Mouse (Mus musculus): Measurements from ENCODE around the gene Creb3l1. TPM values are rescaled to one million over a fixed set of nuclear protein-coding genes. Genes with fewer than 3 reads are reported as not detected.
A peak's percentile ranks its signal among the peaks of the same experiment; 100 is the strongest.

The Creb3l1 gene
- total RNA-seq, 1 experiment from 2014 or later, result 4.3 TPM

DNA sequence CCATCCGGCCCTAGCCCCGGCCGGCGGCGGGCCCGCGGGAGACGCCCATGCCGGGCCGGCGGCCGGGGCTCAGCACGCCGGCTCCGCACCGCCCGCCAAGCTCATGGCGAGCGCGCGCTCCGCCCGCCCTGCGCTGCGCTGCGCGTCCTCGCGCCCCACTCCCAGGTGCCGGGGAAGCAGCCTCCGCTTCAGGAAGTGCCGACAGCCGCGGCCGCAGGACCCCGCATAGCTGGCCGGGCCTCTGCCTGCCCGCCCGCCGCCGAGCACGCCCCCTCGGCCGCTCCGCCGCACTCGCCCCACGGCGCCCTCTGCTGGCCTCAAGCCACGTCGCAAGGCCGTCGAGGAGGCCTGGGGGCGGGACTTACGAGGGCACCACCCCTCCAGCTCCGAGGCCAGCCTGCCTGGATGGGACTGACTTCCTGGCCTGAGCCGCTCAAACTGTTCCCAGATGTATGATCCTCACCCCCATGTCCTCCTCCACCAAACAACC is 60.8 kb downstream of the Creb3l1 start:
- DNase-seq, result peak; percentile 98

DNA sequence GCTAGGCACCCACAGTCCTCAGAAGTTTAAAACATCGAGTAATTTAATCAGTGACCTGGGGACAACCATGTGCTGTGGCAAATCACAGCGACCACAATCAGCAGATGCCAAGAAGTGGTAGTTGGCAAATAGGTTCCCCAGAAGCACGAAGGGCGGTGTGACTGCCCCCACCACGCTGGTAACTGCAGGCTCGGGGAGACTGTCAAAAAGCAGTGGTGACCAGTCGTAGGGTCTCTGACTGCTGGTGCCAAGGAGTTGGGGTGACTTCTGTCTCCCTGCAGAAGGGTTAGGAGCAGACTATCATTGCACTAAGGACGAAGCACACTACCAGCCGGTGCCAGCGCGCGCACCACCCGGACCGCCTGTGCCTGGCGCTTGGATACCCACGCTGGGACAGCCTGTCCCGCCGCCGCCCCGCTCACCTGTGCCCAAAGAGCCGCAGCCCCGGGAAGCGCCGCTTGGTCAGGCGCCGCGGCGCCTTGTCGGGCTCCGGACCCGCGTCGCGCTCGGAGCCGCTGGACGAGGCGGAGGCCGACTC is 61.4 kb downstream of the Creb3l1 start:
- peak; percentile 53 for DNase-seq

DNA sequence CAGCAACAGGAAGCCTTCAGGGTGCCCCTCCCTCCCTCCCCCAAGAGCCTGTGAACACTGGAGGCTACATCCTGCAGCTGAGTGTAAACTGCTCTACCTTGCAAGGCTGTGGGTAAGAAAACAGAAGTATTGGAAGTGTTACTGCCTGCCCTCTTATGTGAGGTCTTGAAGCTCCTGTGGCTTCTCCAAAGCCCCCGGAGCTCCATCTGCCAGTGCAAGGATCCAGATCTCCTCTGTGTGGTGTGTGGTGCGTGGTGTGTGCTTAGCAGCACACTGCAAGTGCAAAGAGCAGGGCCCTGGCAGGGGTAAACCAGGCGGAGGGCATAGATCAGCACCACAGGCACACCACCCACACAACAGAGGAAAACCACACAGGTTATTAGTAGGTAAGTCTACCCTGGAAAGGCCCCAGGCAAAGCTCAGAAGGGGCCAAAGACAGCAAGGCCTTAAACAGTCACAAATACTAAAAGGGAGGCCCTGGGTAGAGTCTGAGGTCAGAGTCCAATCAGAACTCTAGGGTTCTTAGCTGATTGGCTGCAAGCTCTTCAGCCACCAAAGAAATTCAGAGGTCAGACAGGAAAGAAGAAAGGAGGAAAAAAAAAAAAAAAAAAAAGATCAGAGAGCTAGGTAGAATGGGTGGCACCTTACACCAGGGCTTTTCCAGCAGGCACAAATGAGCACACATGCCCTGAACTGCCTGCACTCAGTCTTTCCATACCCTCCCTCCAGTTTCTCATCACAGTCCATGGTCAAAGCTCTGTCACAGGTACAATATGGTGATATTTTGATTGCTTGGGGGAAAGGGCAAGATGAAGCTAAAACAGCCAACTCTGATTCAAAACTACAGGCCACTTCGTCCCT is 62.2 kb downstream of the Creb3l1 start:
- DNase-seq, result no peak

DNA sequence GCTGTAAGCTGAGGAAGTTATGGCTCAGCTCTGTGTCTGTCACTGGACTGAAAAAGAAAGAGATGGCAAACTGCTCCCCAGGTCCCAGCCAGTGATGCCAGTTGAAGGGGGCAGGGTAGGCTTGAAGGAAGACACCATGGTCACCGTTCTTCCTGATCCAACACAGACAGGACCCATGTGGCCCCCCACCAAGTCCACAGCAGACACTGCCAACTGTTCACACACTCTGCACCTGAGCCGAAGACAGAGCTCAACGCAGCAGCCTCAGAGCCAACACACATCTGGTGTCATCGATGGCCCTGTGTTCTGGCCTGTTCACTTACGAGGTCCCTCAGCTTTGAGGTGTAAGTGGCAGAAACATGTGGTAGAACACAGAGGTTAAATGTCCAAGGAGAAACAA is 63.8 kb downstream of the Creb3l1 start:
- DNase-seq, result no peak

DNA sequence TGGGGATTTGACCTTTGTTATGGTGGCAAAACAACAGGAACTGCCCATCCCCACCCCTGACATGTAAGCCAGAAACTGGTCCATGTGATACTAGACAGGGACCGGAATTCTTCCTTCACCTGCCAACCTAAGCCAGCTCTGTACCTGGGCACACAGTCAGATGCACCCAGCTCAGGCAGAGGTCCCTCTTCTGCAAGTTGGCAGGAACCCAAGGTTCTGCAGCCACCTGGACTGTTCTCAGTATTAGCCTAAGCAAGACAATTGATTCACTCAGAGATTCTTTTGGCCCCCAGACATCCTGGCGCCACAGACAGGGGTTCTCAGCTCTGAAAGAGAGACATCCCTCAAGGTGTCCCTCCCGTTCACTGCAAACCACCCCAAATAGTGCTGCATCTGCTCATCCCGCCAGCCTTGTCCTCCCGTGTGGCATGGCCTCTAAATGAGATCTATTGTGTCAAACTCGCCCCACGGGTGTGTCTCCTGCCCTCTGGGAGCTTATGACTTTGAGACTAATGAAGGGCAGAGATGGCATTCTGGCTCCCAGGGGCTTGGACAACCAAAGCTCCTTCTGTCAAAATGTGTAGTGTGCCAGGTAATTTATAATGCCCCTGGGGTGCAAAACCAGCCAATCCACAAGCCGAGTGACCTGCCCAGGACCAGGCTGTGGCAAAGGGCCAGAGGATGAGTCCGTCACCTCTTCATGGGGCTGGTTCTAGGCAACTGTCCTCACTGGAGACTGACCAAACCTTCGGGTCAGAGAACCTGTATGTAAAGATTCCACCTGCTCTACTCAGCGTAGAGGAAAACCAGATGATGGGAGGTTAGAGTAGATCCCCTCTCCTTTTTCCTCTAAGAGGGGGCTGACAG is 64.5 kb downstream of the Creb3l1 start:
- DNase-seq, result no peak

DNA sequence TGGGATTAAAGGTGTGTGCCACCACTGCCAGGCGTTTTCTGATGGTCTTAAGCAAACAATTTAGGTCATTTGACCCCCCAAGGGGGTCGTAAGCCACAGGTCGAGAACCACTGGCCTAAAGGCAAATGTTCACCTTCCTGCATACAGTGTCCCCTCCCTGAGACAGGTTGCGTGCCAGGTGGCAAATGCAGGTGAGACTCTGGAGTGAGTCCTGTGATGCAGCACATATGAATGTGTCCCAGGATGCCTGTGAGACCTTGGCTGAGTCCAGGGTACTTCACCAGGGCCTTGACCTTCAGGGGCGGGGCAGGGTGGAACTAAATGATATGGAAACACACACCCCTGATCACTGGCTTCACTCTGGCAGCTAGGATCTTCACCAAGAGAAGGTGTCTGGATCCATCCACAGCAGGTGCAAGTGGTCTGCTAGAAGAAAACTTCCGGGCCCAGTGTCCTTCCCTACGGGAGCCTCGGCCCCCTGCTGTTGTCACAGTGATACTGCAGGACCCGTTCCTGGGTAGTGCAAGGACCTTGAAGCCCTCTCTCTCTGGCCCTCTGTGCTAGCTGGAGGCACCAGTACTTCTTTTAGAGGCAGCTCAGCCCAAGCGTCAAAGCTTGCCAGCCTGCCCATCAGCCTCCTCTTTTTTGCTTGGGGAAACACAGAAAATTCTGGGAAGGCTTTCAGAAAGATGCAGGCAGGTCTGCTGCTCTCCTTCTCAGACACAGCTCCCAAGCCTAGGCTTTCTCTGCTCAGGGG is 65.4 kb downstream of the Creb3l1 start:
- DNase-seq, result peak; percentile 66

DNA sequence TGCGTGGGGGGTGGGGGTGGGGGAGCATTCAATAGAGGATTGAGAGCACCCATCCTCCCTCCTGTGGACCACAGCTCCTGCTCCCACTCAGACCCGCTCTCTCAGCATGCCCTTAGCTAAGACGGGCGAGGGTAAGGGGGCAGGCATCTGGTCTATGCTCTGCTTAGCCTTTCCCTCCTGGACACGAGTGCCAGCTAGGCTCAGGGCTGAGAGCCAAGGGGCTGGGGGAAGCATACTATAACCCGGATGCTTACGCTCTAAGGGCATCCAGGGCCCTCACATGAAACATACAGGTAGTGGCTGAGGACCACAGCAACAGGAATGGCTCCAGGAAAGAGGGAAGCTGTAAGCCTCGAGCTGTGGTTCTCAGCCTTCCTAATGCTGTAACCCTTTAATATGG is 66.3 kb downstream of the Creb3l1 start:
- no peak for DNase-seq

DNA sequence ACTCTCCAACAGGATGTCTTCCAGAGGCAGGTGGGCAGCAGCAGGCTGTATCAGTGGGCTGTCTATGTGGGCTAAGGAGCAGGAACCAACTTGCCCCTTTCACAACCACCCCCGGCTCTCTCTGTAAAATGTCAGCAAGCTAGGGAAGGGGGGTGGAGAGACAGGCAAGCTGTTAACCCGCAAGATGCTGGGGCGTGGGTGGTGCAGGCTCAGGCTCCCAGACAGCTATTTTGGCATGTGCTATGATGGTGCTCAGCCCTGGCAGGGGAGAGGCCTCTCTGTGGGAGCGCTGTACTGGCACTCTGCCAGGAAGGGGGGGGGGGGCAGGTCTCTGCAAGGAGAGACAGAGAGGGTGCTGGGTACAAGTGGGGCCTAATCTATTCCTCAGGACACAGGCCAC is 67.2 kb downstream of the Creb3l1 start:
- DNase-seq, result no peak

DNA sequence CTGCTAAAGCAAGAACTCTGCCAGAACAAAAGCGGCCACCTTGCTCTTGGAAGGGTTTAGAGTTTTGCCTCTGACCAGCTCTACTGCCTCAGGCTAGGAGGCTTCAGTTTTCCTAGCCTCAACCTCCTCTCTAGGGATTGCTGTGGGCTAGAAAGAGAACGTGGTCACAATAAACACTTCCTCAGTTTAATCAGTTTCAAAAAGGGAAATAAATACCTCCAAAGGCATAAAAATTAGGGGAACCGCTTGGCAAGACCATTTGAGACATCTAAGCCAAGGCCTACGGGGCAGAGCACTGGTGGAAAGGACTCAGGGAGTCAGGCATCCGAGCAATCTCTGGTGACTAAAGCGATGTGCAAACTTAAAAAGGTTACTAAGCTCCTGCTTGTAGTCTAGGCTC is 68.4 kb downstream of the Creb3l1 start:
- no peak for DNase-seq

DNA sequence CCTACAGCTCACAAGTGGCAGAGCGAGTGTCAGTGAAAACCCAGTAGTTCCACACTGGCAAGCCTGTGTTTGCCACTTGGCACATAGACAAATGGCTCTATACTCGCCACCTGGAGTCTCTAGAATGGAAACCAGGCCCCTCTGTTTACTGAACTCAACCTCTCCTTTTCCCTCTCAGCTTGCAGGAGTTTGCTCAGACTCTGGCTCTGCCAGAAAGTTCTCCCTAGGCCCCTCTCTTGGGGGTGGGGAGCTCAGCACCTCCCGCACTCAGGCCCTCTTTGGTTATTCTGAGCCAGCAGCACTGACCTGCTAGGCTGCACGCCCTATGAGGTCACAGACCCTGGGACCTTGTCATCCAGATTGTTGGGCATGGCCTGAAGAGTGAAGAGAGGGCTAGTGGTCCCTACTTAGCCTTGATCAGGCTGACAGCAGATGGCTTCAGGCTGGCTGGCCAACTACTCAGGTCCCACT is 69.1 kb downstream of the Creb3l1 start:
- no peak for DNase-seq

DNA sequence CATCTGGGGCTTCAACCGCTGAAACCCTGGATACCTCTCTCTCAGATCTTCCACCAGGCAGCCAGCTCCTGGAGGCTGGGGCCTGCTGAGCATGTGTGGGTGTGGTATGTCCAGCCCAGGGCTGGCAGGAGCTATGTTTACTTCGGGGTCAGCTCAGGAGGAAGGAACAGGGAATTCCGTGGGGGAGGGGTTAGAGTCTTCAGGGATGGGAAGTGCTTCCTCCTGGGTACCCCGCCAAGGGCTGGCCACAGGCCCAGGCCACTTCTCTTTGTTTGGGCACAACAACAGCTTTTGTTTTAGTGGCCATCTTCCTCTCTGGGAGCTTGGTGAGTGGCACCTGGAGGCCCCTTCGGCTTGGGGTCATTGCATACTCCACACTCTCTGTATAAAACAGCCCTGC is 70.5 kb downstream of the Creb3l1 start:
- DNase-seq, result peak; percentile 53

DNA sequence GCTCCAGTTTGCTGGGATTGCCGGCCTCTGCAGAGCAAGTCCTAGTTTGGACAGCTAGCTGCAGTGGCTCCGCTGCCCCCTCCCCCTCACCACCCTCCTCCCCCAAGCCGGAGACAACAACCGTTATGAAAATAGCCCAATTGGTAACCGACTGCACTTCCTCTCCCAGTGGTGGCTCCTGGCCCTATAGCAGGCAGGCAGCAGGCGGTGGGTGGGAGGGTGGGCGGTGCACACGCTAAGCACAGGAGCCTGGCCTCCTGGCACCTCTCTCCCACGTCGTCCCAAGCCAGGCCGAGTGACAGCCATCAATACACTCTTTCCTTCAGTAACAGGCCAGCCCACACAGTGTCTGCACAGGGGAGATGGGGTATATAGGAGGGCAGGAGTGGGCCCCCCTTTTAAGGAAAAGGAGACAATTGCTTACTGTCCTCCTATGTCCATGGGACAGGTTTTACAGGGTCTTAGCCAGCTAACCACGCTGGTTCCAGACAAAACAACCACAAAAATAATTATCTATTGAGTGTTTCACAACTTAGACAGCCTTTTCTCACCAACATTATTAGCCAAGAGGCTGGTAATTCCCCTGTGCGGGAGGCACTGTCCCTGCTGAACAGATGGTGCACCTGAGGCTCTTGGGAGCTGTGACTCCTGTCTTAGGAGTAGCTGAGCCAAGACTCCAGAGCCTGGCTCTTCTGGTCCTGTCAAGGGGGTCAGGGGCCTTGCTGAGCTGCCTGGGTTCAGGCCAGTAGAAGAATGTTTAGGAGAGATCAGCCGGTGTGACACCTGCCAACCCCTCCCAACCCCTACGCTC is 73.8 kb downstream of the Creb3l1 start:
- DNase-seq, result no peak

DNA sequence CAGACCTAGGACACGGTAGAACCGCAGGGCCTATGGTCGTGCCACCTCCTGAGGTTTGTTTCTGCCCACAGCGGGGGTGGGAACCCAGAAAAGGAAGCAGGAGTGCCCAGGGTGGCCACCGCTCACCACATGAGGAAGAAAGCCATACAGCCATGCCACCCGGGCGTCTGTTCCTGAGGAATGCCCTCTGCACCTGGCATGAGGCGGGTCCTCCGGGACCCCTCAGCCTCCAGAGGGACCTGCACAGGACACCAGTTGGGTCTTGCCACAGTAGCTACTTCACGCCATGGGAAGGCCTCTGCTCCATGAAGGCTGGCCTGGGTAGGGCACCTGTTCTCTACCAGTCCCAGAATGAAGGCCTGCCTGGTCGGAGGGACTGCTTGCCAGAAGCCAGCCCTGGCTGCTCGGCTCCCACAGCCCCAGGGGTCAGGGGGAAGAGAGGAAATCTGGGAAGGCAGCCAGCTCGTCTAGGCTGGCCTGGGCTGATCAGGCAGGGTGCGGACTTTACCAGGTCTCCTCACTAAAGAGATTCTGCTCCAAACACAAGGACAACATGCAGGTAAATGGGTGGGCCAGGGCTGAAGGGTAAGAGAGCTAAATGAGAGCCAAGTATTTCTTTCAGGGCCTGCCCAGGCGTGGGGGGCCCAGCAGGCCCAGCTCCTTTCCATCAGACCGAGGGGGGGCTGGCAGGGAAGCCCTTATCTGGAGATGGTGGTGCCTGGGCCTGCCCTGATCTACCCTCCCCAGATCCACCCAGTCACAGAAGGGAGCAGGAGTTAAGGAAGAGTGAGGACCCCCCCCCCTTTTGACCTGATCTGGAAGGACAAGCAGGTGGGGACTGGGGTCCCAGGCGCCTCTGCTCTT is 74.7 kb downstream of the Creb3l1 start:
- peak; percentile 54 for DNase-seq

DNA sequence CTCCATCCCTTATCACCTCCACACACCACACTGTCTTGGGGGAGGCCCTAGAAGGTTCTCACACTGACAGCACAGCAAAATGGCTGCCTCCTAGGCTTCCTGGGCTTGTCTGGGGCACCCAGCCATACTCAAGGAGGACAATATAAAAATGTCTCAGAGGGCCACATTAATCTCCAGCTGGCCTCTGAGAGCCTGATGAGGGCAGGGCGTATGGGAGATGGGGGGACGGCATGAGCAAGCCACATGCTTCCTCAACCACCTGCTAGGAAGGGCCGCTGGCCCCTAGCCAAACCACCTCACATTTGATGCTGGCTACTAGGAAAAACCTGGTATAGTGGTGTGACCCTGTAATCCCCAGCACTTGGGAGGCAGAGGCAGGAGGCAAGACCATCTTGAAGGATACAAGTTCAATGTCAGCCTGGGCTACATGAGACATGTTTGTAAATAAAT is 75.5 kb downstream of the Creb3l1 start:
- DNase-seq, result no peak

DNA sequence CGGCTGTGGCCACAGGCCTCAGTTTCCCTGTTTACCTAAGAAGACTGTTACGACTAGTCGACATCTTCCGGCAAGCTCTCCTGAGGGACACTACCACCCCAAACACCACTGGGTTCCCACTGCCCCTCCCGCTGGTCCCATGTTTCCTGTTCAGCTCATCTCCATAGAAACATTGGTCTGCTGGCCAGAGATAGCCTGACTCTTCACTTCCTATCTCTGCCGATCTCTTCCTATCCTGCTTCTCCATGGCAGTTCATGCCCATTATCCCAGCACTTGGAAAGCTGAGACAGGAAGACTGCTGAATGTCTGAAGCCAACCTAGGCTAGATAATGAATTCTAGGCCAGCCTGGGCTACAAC is 76.2 kb downstream of the Creb3l1 start:
- DNase-seq, result no peak

DNA sequence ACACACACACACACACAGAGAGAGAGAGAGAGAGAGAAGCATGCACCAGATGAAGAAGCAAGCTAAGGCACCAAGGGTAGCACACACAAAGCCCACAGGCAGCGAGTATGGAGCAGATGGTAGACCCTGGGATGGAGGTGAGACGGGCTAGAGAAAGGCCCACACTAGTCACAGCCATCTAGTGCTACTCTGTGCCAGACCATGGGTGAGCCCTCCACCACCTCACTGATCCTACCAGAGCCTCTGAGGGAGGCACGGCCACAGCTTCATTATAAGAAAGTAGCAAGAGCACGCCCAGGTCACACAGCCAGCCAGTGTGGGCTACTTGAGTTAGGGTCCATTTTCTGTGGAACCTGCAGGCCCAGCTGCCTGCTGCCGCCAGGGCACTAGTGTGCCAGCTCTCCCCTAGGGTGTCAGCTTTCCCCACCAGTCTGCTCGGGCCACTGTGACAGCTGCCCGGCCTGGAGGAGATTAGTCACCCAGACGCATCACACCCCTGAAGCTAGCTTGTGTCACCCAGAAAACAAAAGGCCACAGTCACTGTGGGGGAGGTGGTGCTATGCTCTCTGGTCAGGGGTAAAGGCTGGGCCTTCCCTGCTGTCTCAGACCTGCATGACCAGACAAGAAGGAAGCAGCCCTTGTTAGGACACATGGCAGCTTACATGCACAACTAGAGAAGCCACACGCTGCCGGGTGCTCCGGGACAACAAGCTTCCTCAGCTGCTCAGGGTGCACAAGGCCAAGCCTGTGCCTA is 76.7 kb downstream of the Creb3l1 start:
- peak; percentile 50 for DNase-seq

DNA sequence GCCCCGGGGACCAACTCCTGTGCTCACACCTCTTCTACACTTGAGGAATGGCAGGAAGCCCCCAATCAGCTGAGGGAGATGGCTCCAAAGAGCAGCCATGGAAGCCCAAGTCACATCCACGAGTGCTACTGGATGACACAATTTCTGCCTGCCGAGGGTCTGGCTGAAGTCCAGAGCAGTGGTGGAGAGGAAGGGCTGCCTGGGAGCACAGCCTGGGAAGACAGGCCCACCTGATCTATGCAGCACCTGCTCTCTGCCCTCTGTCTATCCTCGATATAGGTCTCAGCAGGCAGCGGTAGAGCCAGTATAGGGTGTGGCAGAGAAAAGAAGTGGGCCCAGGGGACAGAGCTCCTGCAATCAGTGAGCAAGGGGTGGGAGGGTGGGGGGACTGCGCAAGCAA is 77.5 kb downstream of the Creb3l1 start:
- DNase-seq, result peak; percentile 54

DNA sequence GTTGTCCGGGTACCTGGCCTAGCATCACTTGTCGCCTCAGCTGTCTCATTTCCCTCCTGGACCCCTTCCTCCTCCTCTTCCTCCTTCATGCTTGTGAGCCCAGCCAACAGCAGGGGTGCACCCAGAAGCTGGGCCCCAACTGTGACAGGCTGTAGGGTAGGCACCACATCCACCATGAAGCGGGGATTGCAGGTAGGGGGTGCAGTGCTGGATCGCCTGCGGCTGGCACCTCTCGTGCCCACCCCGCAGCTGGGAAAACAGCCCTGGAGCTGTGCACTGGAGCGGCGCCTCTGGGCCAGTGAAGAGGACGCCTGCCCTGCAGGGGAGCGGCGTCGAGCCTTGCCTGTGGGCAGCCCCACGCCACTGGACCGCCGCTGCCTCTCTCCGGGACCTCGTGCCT is 78.8 kb downstream of the Creb3l1 start, which contains the start of gene Gm9821:
Gene Gm9821 (plus strand): TSS at position 221 of the 400 bp plus-strand sequence.
- DNase-seq, result no peak

Measured in adrenal gland, postnatal 25 days (tissue).